In genomic region chr6:115986472-115987095, GRCm38 (mm10) we compare ENCODE assay signal across 1 mouse cellular context.
TF ChIP-seq lines count a peak whose summit lies in the region.

No protein-coding gene starts in this region.

TF ChIP-seq in CH12.LX, 34 proteins besides CTCF, POLR2A, EP300 and RAD21 (continued from another document):
- no peak for TF ChIP-seq ZMIZ1 (IDR thresholded peaks at IDR 0.05; ENCODE audit: low read depth, low read length)
- peak; percentile 86 for TF ChIP-seq TCF12 (IDR thresholded peaks at IDR 0.05; ENCODE audit: low read depth, low read length)
- peak; percentile 67; the same call in 1 of the 2 replicates for TF ChIP-seq CHD2 (IDR thresholded peaks at IDR 0.05; ENCODE audit: low read length)
- no peak for TF ChIP-seq ZC3H11A (IDR thresholded peaks at IDR 0.05; ENCODE audit: low read depth, low read length)
- TF ChIP-seq BHLHE40 (IDR thresholded peaks at IDR 0.05; ENCODE audit: low read depth, low read length): peak; percentile 68
- TF ChIP-seq USF1 (IDR thresholded peaks at IDR 0.05; ENCODE audit: low read depth, low read length): no peak
- peak; percentile 15; the same call in 1 of the 2 replicates for TF ChIP-seq ELF1 (IDR thresholded peaks at IDR 0.05; ENCODE audit: low read depth, low read length)
- 0 out of 2 replicates have a peak, but pooled peaks have one; percentile 11 for TF ChIP-seq NRF1 (IDR thresholded peaks at IDR 0.05; ENCODE audit: low read depth, low read length)
- no peak for TF ChIP-seq SMC3 (IDR thresholded peaks at IDR 0.05; ENCODE audit: low read depth, low read length)
- TF ChIP-seq UBTF (IDR thresholded peaks at IDR 0.05; ENCODE audit: low read depth, low read length): no peak; the same call in 1 of the 2 replicates
